Mouse (Mus musculus): Measurements from ENCODE around the gene Ints6. TPM values are rescaled to one million over a fixed set of nuclear protein-coding genes. Genes with fewer than 3 reads are reported as not detected.

Ints6 gene
- 34.3 and 35.2 TPM in 2 replicates for polyA plus RNA-seq (2016; fragmentation: Nextera tagmentation; extraction: Ambion mirVana)

GRCm38 (mm10) chr14:62761036-62761881 is at the start of gene Ints6:
TSS of gene Ints6 (minus strand) at chr14:62761169.
- Histone ChIP-seq H3K27me3 (no peaks in the 10 kb centered on the region), H3K4me2 (peak within 1 kb of the TSS; percentile 74), H3K27ac (peak within 1 kb of the TSS; percentile 97), H3K4me1 (peaks cover 18% of the 10 kb centered on the region), H3K36me3 (replicated peaks) (peaks cover 11% of the 10 kb centered on the region; the same call in 1 of the 2 replicates), H3K9me3 (no peaks in the 10 kb centered on the region), H3K4me3 (replicated peaks) (peak within 1 kb of the TSS; percentile 92), H3K9ac (peak within 1 kb of the TSS; percentile 96)
- WGBS = under 1% methylated on average over 63 of the region's 72 CpGs
- peak; percentile 96 for ATAC-seq (ENCODE audit: low FRiP score)

- Histone ChIP-seq H3K4me1 (no peaks in the 10 kb centered on the region), H3K4me2 (no peak overlapping the region), H3K4me3 (replicated peaks) (no peak overlapping the region), H3K27me3 (no peaks in the 10 kb centered on the region), H3K9ac (no peak overlapping the region), H3K36me3 (replicated peaks) (no peaks in the 10 kb centered on the region), H3K27ac (no peak overlapping the region), H3K9me3 (no peaks in the 10 kb centered on the region)
- 78% methylated on average over 7 of the region's 7 CpGs for WGBS
- ATAC-seq (ENCODE audit: low FRiP score) = no peak
Measured at GRCm38 (mm10) chr14:62808661-62809523, 47.9 kb upstream of the Ints6 start.

- Histone ChIP-seq H3K4me1 (no peaks in the 10 kb centered on the region), H3K9me3 (no peaks in the 10 kb centered on the region), H3K27ac (no peak overlapping the region), H3K4me3 (replicated peaks) (no peak overlapping the region), H3K9ac (no peak overlapping the region), H3K36me3 (replicated peaks) (no peaks in the 10 kb centered on the region), H3K27me3 (no peaks in the 10 kb centered on the region), H3K4me2 (no peak overlapping the region)
- ATAC-seq (ENCODE audit: low FRiP score) = no peak
- WGBS = 71% methylated on average over 3 of the region's 3 CpGs
Measured at GRCm38 (mm10) chr14:62806921-62807320, 46.0 kb upstream of the Ints6 start.

- Histone ChIP-seq H3K9ac (no peak overlapping the region), H3K27ac (no peak overlapping the region), H3K4me2 (no peak overlapping the region), H3K4me3 (replicated peaks) (no peak overlapping the region), H3K4me1 (peaks cover 5% of the 10 kb centered on the region; the same call in 1 of the 2 replicates), H3K9me3 (no peaks in the 10 kb centered on the region), H3K36me3 (replicated peaks) (no peaks in the 10 kb centered on the region), H3K27me3 (no peaks in the 10 kb centered on the region)
- 79% methylated on average over 5 of the region's 5 CpGs for WGBS
- ATAC-seq (ENCODE audit: low FRiP score) = no peak
Measured at GRCm38 (mm10) chr14:62803204-62803603, 42.2 kb upstream of the Ints6 start.

- Histone ChIP-seq H3K36me3 (replicated peaks) (no peaks in the 10 kb centered on the region), H3K4me2 (no peak overlapping the region), H3K27ac (no peak overlapping the region), H3K27me3 (no peaks in the 10 kb centered on the region), H3K9me3 (no peaks in the 10 kb centered on the region), H3K4me3 (replicated peaks) (no peak overlapping the region), H3K4me1 (peaks cover 10% of the 10 kb centered on the region), H3K9ac (no peak overlapping the region)
- WGBS = 88% methylated on average over 3 of the region's 3 CpGs
- no peak for ATAC-seq (ENCODE audit: low FRiP score)
Measured at GRCm38 (mm10) chr14:62800791-62801190, 39.8 kb upstream of the Ints6 start.

- Histone ChIP-seq H3K4me3 (replicated peaks) (no peak overlapping the region), H3K4me1 (peaks cover 10% of the 10 kb centered on the region)
- WGBS = 0% methylated on average over 4 of the region's 4 CpGs
Measured at GRCm38 (mm10) chr14:62798608-62799101, 37.7 kb upstream of the Ints6 start.

GRCm38 (mm10) chr14:62795719-62796118 is 34.8 kb upstream of the Ints6 start:
- Histone ChIP-seq H3K9me3 (no peaks in the 10 kb centered on the region), H3K9ac (no peak overlapping the region), H3K36me3 (replicated peaks) (no peaks in the 10 kb centered on the region), H3K4me3 (replicated peaks) (no peak overlapping the region), H3K27me3 (no peaks in the 10 kb centered on the region), H3K27ac (no peak overlapping the region), H3K4me1 (peaks cover 10% of the 10 kb centered on the region), H3K4me2 (no peak overlapping the region)
- 83% methylated on average over 7 of the region's 7 CpGs for WGBS
- ATAC-seq (ENCODE audit: low FRiP score) = no peak

More at GRCm38 (mm10) chr14:62798608-62799101, 37.7 kb upstream of the Ints6 start:
- H3K4me2 ChIP-seq = peak overlapping the region; percentile 32
- no peaks in the 10 kb centered on the region for H3K9me3 ChIP-seq
- no peak overlapping the region for H3K27ac ChIP-seq
- H3K27me3 ChIP-seq = no peaks in the 10 kb centered on the region
- no peaks in the 10 kb centered on the region for H3K36me3 ChIP-seq (replicated peaks)
- no peak overlapping the region for H3K9ac ChIP-seq
- no peak for ATAC-seq (ENCODE audit: low FRiP score)

GRCm38 (mm10) chr14:62789282-62789681 is 28.3 kb upstream of the Ints6 start:
- ATAC-seq (ENCODE audit: low FRiP score) = no peak
- Histone ChIP-seq H3K9me3 (no peaks in the 10 kb centered on the region), H3K4me2 (no peak overlapping the region), H3K4me3 (replicated peaks) (no peak overlapping the region), H3K27me3 (no peaks in the 10 kb centered on the region), H3K9ac (no peak overlapping the region), H3K27ac (no peak overlapping the region), H3K36me3 (replicated peaks) (no peaks in the 10 kb centered on the region), H3K4me1 (no peaks in the 10 kb centered on the region)
- 67% methylated on average over 4 of the region's 4 CpGs for WGBS

GRCm38 (mm10) chr14:62782981-62783380 is 22.0 kb upstream of the Ints6 start:
- no peak overlapping the region for H3K4me3 ChIP-seq (replicated peaks)
- no peaks in the 10 kb centered on the region for H3K4me1 ChIP-seq
- H3K9me3 ChIP-seq = no peaks in the 10 kb centered on the region
- no peaks in the 10 kb centered on the region for H3K36me3 ChIP-seq (replicated peaks)
- no peak for ATAC-seq (ENCODE audit: low FRiP score)
- 87% methylated on average over 5 of the region's 5 CpGs for WGBS
- no peak overlapping the region for H3K27ac ChIP-seq
- H3K27me3 ChIP-seq = no peaks in the 10 kb centered on the region
- H3K4me2 ChIP-seq = no peak overlapping the region
- no peak overlapping the region for H3K9ac ChIP-seq

- Histone ChIP-seq H3K36me3 (replicated peaks) (no peaks in the 10 kb centered on the region), H3K27me3 (no peaks in the 10 kb centered on the region), H3K4me1 (no peaks in the 10 kb centered on the region), H3K9me3 (no peaks in the 10 kb centered on the region), H3K9ac (no peak overlapping the region), H3K4me3 (replicated peaks) (no peak overlapping the region), H3K4me2 (no peak overlapping the region), H3K27ac (no peak overlapping the region)
- WGBS = 86% methylated on average over 9 of the region's 9 CpGs
- no peak for ATAC-seq (ENCODE audit: low FRiP score)
Measured at GRCm38 (mm10) chr14:62780520-62781316, 19.7 kb upstream of the Ints6 start.

GRCm38 (mm10) chr14:62778095-62778494 is 17.1 kb upstream of the Ints6 start:
- no peak overlapping the region for H3K9ac ChIP-seq
- WGBS = 97% methylated on average over 9 of the region's 9 CpGs
- no peak for ATAC-seq (ENCODE audit: low FRiP score)
- no peaks in the 10 kb centered on the region for H3K9me3 ChIP-seq
- H3K4me3 ChIP-seq (replicated peaks) = no peak overlapping the region
- no peaks in the 10 kb centered on the region for H3K36me3 ChIP-seq (replicated peaks)
- no peaks in the 10 kb centered on the region for H3K27me3 ChIP-seq
- H3K4me2 ChIP-seq = no peak overlapping the region
- no peaks in the 10 kb centered on the region for H3K4me1 ChIP-seq
- no peak overlapping the region for H3K27ac ChIP-seq

- no peak for ATAC-seq (ENCODE audit: low FRiP score)
- Histone ChIP-seq H3K4me3 (replicated peaks) (no peak overlapping the region), H3K4me1 (no peaks in the 10 kb centered on the region), H3K36me3 (replicated peaks) (no peaks in the 10 kb centered on the region), H3K4me2 (no peak overlapping the region), H3K27ac (no peak overlapping the region), H3K27me3 (no peaks in the 10 kb centered on the region), H3K9me3 (no peaks in the 10 kb centered on the region), H3K9ac (no peak overlapping the region)
- 91% methylated on average over 3 of the region's 3 CpGs for WGBS
Measured at GRCm38 (mm10) chr14:62775034-62775433, 14.1 kb upstream of the Ints6 start.

All from forebrain, embryonic 12.5 days (tissue).